Mouse (Mus musculus) thymus, adult 2 months (tissue): ENCODE data around the gene Cbx6.

Source experiments
- CTCF ChIP-seq: fragments of 200-500 bp; IDR thresholded peaks from 2 replicates; pipeline ENCODE4 v1.5.1; 2012; ENCODE audit warnings: mild to moderate bottlenecking, control low read depth, low read length, moderate library complexity, borderline replicate concordance; ENCODE audit not compliant: control insufficient read depth, poor library complexity, insufficient read depth; ENCODE audit errors: extremely low read depth
- POLR2A ChIP-seq: fragments of 200-500 bp; IDR thresholded peaks from 2 replicates; pipeline ENCODE4 v1.6.1; 2012; ENCODE audit warnings: mild to moderate bottlenecking, low read length, control low read depth, moderate library complexity; ENCODE audit not compliant: control insufficient read depth, poor library complexity, insufficient read depth; ENCODE audit errors: extremely low read depth

GRCm38 (mm10) chr15:79858979-79859378, 24.5 kb upstream of the Cbx6 start:
- TF ChIP-seq POLR2A (no peak), CTCF (no peak)
